Mouse (Mus musculus) subcutaneous adipose tissue, adult 2 months (tissue): ENCODE data around the gene Zfp113. TPM values are rescaled to one million over a fixed set of nuclear protein-coding genes. Genes with fewer than 3 reads are reported as not detected.

ENCODE experiments used
- polyA plus RNA-seq: library from polyadenylated mRNA; depleted of rRNA; stranded (reverse); fragments of >200 nt; gene quantifications from 2 replicates; pipeline ENCODE4 v1.2.3, GENCODE M21; 2012; ENCODE audit warnings: low replicate concordance; rRNA removed

Gene Zfp113
- polyA plus RNA-seq, result 2.4 and 4.2 TPM in 2 replicates

GRCm38 (mm10) chr5:138155443-138155976, at the start of gene Zfp113:
Zfp113 (minus strand) TSS chr5:138155744.

GRCm38 (mm10) chr5:138193771-138194727, 38.5 kb upstream of the Zfp113 start, which contains the start of gene Mblac1:
Mblac1 (plus strand) TSS chr5:138194314.

GRCm38 (mm10) chr5:138186950-138187638, 31.6 kb upstream of the Zfp113 start, which contains the start of the genes Taf6 and Cnpy4:
Taf6 (minus strand) TSS chr5:138187451.
Cnpy4 (plus strand) TSS chr5:138187485.

GRCm38 (mm10) chr5:138171695-138172491, 16.3 kb upstream of the Zfp113 start, which contains the start of the genes Ap4m1 and Mcm7:
Ap4m1 (plus strand) TSS chr5:138172002.
Mcm7 (minus strand) TSS chr5:138172422.

GRCm38 (mm10) chr5:138160842-138161665, 5.5 kb upstream of the Zfp113 start, which contains the start of gene Cops6:
Cops6 (plus strand) TSS chr5:138161071.

GRCm38 (mm10) chr5:138116255-138117198, 39.0 kb downstream of the Zfp113 start, which contains the start of gene Zscan21:
Zscan21 (plus strand) TSS chr5:138116903.

Other genes with a start within 250 kb of the Zfp113 start
- gene Cyp3a13, start 234.1 kb downstream of the Zfp113 start, polyA plus RNA-seq, result not detected in 2 replicates
- 0.09 and 0.14 TPM in 2 replicates for gene Gjc3, start 192.6 kb downstream of the Zfp113 start, polyA plus RNA-seq
- 0.16 and 0.39 TPM in 2 replicates for gene Azgp1, start 174.2 kb downstream of the Zfp113 start, polyA plus RNA-seq
- not detected in 2 replicates for gene Smok3a, start 134.5 kb downstream of the Zfp113 start, polyA plus RNA-seq
- gene Smok3b, start 134.3 kb downstream of the Zfp113 start, polyA plus RNA-seq, result not detected in 2 replicates
- gene Smok3c, start 102.5 kb downstream of the Zfp113 start, polyA plus RNA-seq, result not detected in 2 replicates
- 4.7 and 8.3 TPM in 2 replicates for gene Zkscan1, start 70.7 kb downstream of the Zfp113 start, polyA plus RNA-seq
- gene Zscan21, start 38.8 kb downstream of the Zfp113 start, polyA plus RNA-seq, result 8.7 and 12.5 TPM in 2 replicates
- 122 and 145 TPM in 2 replicates for gene Cops6, start 5.3 kb upstream of the Zfp113 start, polyA plus RNA-seq
- 66.6 and 72.1 TPM in 2 replicates for gene Ap4m1, start 16.3 kb upstream of the Zfp113 start, polyA plus RNA-seq
- gene Mcm7, start 16.7 kb upstream of the Zfp113 start, polyA plus RNA-seq, result 20.3 and 54.7 TPM in 2 replicates
- gene Taf6, start 31.7 kb upstream of the Zfp113 start, polyA plus RNA-seq, result 52.1 and 79.8 TPM in 2 replicates
- 8.0 and 11.5 TPM in 2 replicates for gene Cnpy4, start 31.7 kb upstream of the Zfp113 start, polyA plus RNA-seq
- 7.2 and 8.4 TPM in 2 replicates for gene Mblac1, start 38.6 kb upstream of the Zfp113 start, polyA plus RNA-seq
- gene Nxpe5, start 70.2 kb upstream of the Zfp113 start, polyA plus RNA-seq, result 3.7 and 5.3 TPM in 2 replicates
- gene Lamtor4, start 99.7 kb upstream of the Zfp113 start, polyA plus RNA-seq, result 232 and 331 TPM in 2 replicates
- gene BC037034, start 108.3 kb upstream of the Zfp113 start, polyA plus RNA-seq, result 38.8 and 71.4 TPM in 2 replicates
- 0.80 and 5.2 TPM in 2 replicates for gene Gal3st4, start 117.1 kb upstream of the Zfp113 start, polyA plus RNA-seq
- gene Gm43720, start 124.2 kb upstream of the Zfp113 start, polyA plus RNA-seq, result 0.01 TPM in 1 of 2 replicates, not detected in the other
- 6.5 and 27.6 TPM in 2 replicates for gene Gpc2, start 124.3 kb upstream of the Zfp113 start, polyA plus RNA-seq
- gene Stag3, start 124.5 kb upstream of the Zfp113 start, polyA plus RNA-seq, result 1.2 and 1.4 TPM in 2 replicates
- 0.29 and 2.0 TPM in 2 replicates for gene Pvrig, start 186.2 kb upstream of the Zfp113 start, polyA plus RNA-seq